17 mouse cellular contexts compared by ENCODE assay signal in the genomic region with DNA sequence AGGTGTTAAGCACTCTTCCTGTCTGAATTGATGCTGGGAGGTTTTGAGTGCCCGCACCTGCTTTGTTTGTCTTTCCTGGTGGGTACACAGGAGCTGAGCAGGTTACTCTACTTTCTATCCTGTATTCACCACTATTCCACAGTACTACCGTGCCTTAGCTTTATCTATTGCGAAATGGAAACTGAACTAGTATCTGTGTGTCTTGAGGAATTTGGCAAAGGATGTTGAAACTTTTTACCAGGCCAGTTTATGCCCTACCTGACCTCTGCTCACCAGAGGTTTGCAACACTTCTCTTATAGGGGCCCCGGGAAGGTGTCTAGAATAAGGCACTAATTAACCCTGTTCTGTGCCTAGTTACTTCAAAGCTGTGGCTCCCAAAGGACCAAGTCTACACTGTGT. TPM values are rescaled to one million over a fixed set of nuclear protein-coding genes. Genes with fewer than 3 reads are reported as not detected.
DNase-seq lines count a peak whose midpoint lies in the region; ATAC-seq lines count a peak whose summit lies in the region.
"Had no signal": no experiment of that assay in that cellular context is flagged by ENCODE, and none has a peak within 500 bp of the region (broad histone marks: within the 10 kb centered on the region; RNA-seq: fewer than 3 reads in every experiment).

No protein-coding gene starts in this region.

- 0 out of 2 replicates have a peak, but pooled peaks have one; percentile 49 for ATAC-seq in kidney, embryonic 16.5 days (ENCODE audit: low FRiP score, low TSS enrichment)
- ATAC-seq in intestine, embryonic 14.5 days (replicated peaks; ENCODE audit: low FRiP score, low TSS enrichment, low read depth) = 0 out of 2 replicates have a peak, but pooled peaks have one; percentile 33
- ATAC-seq in liver, embryonic 11.5 days (replicated peaks; ENCODE audit: low FRiP score) = no peak
- 0 out of 2 replicates have a peak, but pooled peaks have one; percentile 46 for ATAC-seq in stomach, embryonic 14.5 days (ENCODE audit: insufficient number of reproducible peaks, insufficient read depth, low FRiP score, low read depth)
- no peak for ATAC-seq in megakaryocyte-erythroid progenitor cell, adult 5-6 weeks (replicated peaks; ENCODE audit: low FRiP score, low TSS enrichment, poor library complexity, severe bottlenecking)

- H3K4me3 ChIP-seq in kidney, embryonic 16.5 days (ENCODE audit: low read length) = no peak overlapping the region
- no peak overlapping the region for H3K4me3 ChIP-seq in intestine, embryonic 14.5 days (ENCODE audit: low read depth, low read length)
- no peak overlapping the region for H3K4me3 ChIP-seq in liver, embryonic 11.5 days (ENCODE audit: low read depth, low read length)
- H3K4me3 ChIP-seq in stomach, embryonic 14.5 days (ENCODE audit: low read depth, low read length) = no peak overlapping the region
- H3K4me3 ChIP-seq: embryonic facial prominence, embryonic 12.5 days; forebrain, embryonic 10.5 days; layer of hippocampus, adult 2 months; left cerebral cortex, adult 2 months had no signal

- no peaks in the 10 kb centered on the region for H3K4me1 ChIP-seq in kidney, embryonic 16.5 days (ENCODE audit: insufficient read depth, low read length)
- H3K4me1 ChIP-seq in intestine, embryonic 14.5 days (replicated peaks; ENCODE audit: control insufficient read depth, insufficient read depth, low read length) = 0 out of 2 replicates have a peak, but pooled peaks cover 3% of the 10 kb centered on the region
- no peaks in the 10 kb centered on the region for H3K4me1 ChIP-seq in liver, embryonic 11.5 days (replicated peaks; ENCODE audit: control insufficient read depth, insufficient read depth, low read length)
- H3K4me1 ChIP-seq in stomach, embryonic 14.5 days (ENCODE audit: control insufficient read depth, insufficient read depth, low read length) = no peaks in the 10 kb centered on the region
- H3K4me1 ChIP-seq: embryonic facial prominence, embryonic 12.5 days had no signal

- no peak overlapping the region for H3K4me2 ChIP-seq in kidney, embryonic 16.5 days (replicated peaks; ENCODE audit: low read depth, low read length)
- no peak overlapping the region for H3K4me2 ChIP-seq in intestine, embryonic 14.5 days (ENCODE audit: low read length)
- no peak overlapping the region for H3K4me2 ChIP-seq in liver, embryonic 11.5 days
- no peak overlapping the region for H3K4me2 ChIP-seq in stomach, embryonic 14.5 days (replicated peaks; ENCODE audit: low read depth, low read length)
- H3K4me2 ChIP-seq: embryonic facial prominence, embryonic 12.5 days; hindbrain, embryonic 14.5 days; midbrain, embryonic 11.5 days had no signal

- no peaks in the 10 kb centered on the region for H3K27me3 ChIP-seq in kidney, embryonic 16.5 days (ENCODE audit: insufficient read depth, low read length)
- no peaks in the 10 kb centered on the region for H3K27me3 ChIP-seq in intestine, embryonic 14.5 days (replicated peaks; ENCODE audit: control insufficient read depth, insufficient read depth, low read length)
- no peaks in the 10 kb centered on the region for H3K27me3 ChIP-seq in liver, embryonic 11.5 days (replicated peaks; ENCODE audit: control insufficient read depth, insufficient read depth, low read length)
- H3K27me3 ChIP-seq in stomach, embryonic 14.5 days (ENCODE audit: control insufficient read depth, insufficient read depth, low read length) = no peaks in the 10 kb centered on the region
- H3K27me3 ChIP-seq: embryonic facial prominence, embryonic 12.5 days had no signal

- no peaks in the 10 kb centered on the region for H3K36me3 ChIP-seq in kidney, embryonic 16.5 days (ENCODE audit: insufficient read depth, low read length)
- H3K36me3 ChIP-seq in intestine, embryonic 14.5 days (ENCODE audit: control insufficient read depth, insufficient read depth, low read length) = no peaks in the 10 kb centered on the region
- no peaks in the 10 kb centered on the region for H3K36me3 ChIP-seq in liver, embryonic 11.5 days (ENCODE audit: control insufficient read depth, insufficient read depth, low read length)
- H3K36me3 ChIP-seq in stomach, embryonic 14.5 days (ENCODE audit: control insufficient read depth, insufficient read depth, low read length) = no peaks in the 10 kb centered on the region
- H3K36me3 ChIP-seq: embryonic facial prominence, embryonic 12.5 days; forebrain, embryonic 10.5 days had no signal

- no peak for DNase-seq in kidney, postnatal 4 days
- DNase-seq in intestine, embryonic 14.5 days (ENCODE audit: low spot score) = no peak
- no peak for DNase-seq in liver, embryonic 11.5 days (ENCODE audit: low spot score)
- DNase-seq in urinary bladder, postnatal 25 days (ENCODE audit: low spot score) = no peak
- DNase-seq: adrenal gland, postnatal 36 days; cerebellum, postnatal 14 days; right cerebral cortex, postnatal 25 days; thymus, postnatal 25 days had no signal

- H3K9me3 ChIP-seq in kidney, embryonic 16.5 days (ENCODE audit: low read length) = no peaks in the 10 kb centered on the region
- H3K9me3 ChIP-seq in intestine, embryonic 14.5 days (ENCODE audit: control insufficient read depth, low read length) = no peaks in the 10 kb centered on the region
- H3K9me3 ChIP-seq in liver, embryonic 11.5 days (ENCODE audit: control insufficient read depth, low read length) = no peaks in the 10 kb centered on the region
- H3K9me3 ChIP-seq in stomach, embryonic 14.5 days (ENCODE audit: control insufficient read depth, low read depth, low read length) = no peaks in the 10 kb centered on the region
- H3K9me3 ChIP-seq: embryonic facial prominence, embryonic 12.5 days; forebrain, embryonic 10.5 days had no signal

- no peak overlapping the region for H3K27ac ChIP-seq in kidney, embryonic 16.5 days (ENCODE audit: low read length)
- H3K27ac ChIP-seq in intestine, embryonic 14.5 days (ENCODE audit: low read depth) = no peak overlapping the region
- H3K27ac ChIP-seq in liver, embryonic 11.5 days (ENCODE audit: low read depth, low read length) = 0 out of 2 replicates have a peak overlapping the region, but pooled peaks have one; percentile 28
- H3K27ac ChIP-seq in stomach, embryonic 14.5 days (ENCODE audit: low read length) = no peak overlapping the region
- H3K27ac ChIP-seq: embryonic facial prominence, embryonic 12.5 days; forebrain, embryonic 10.5 days; hindbrain, embryonic 14.5 days; layer of hippocampus, adult 2 months; left cerebral cortex, adult 2 months had no signal

- 82% methylated on average over 4 of the region's 4 CpGs for WGBS in kidney, embryonic 16.5 days
- WGBS in intestine, embryonic 14.5 days = 66% methylated on average over 4 of the region's 4 CpGs
- WGBS in liver, embryonic 11.5 days = 67% methylated on average over 4 of the region's 4 CpGs
- WGBS in stomach, embryonic 14.5 days = 66% methylated on average over 4 of the region's 4 CpGs

- H3K9ac ChIP-seq in kidney, embryonic 16.5 days (replicated peaks; ENCODE audit: low read length) = no peak overlapping the region
- H3K9ac ChIP-seq in intestine, embryonic 14.5 days (ENCODE audit: low read length) = no peak overlapping the region
- no peak overlapping the region for H3K9ac ChIP-seq in liver, embryonic 11.5 days (ENCODE audit: low read depth, low read length)
- H3K9ac ChIP-seq in stomach, embryonic 14.5 days (replicated peaks; ENCODE audit: low read depth, low read length) = no peak overlapping the region
- H3K9ac ChIP-seq: embryonic facial prominence, embryonic 12.5 days; hindbrain, embryonic 14.5 days had no signal

RNA-seq across cellular contexts. Expression of a gene that starts 27.6 kb away (rescaled TPM):
- polyA plus RNA-seq in kidney, embryonic 16.5 days (2015; fragmentation: Nextera tagmentation; extraction: Ambion mirVana) = 4.1 and 4.4 TPM in 2 replicates
- 5.4 and 6.3 TPM in 2 replicates for polyA plus RNA-seq in intestine, embryonic 14.5 days (2014; fragmentation: Nextera tagmentation; extraction: Ambion mirVana)
- polyA plus RNA-seq in liver, embryonic 11.5 days (2014; fragmentation: Nextera tagmentation; extraction: Ambion mirVana) = 3.9 and 4.1 TPM in 2 replicates
- polyA plus RNA-seq in stomach, embryonic 14.5 days (2014; fragmentation: Nextera tagmentation; extraction: Ambion mirVana) = 5.8 and 6.0 TPM in 2 replicates
- 16.1 and 25.6 TPM in 2 replicates for total RNA-seq in megakaryocyte-erythroid progenitor cell, adult 5-6 weeks (2014; fragmentation: Nextera tagmentation)
- total RNA-seq in megakaryocyte-erythroid progenitor cell, adult 5-6 weeks (2017) = 27.2 and 46.6 TPM in 2 replicates

Comparison
In these comparisons a context has a peak if more than half of its experiments do, and no peak if none do; other contexts are left out.
1. ATAC-seq: peak in kidney, embryonic 16.5 days (single experiment), intestine, embryonic 14.5 days (single experiment) and stomach, embryonic 14.5 days (single experiment); none in liver, embryonic 11.5 days (single experiment) and megakaryocyte-erythroid progenitor cell, adult 5-6 weeks (single experiment).